Mouse (Mus musculus) forebrain, embryonic 12.5 days (tissue): ENCODE measurements around the gene Kat2b. TPM values are rescaled to one million over a fixed set of nuclear protein-coding genes. Genes with fewer than 3 reads are reported as not detected.

Experiments used
- ATAC-seq: fragments of 200-750 bp; cut with Nextera tagmentation; 2 replicates; pipeline ENCODE4 v1.8.0; 2017; ENCODE audit warnings: moderate TSS enrichment; ENCODE audit not compliant: low FRiP score
- H3K27ac ChIP-seq: fragments of 300-500 bp; sonication (generic); 2 replicates; pipeline ENCODE4 v1.5.1; 2016; ENCODE audit warnings: mild to moderate bottlenecking
- H3K27me3 ChIP-seq: fragments of 300-500 bp; sonication (generic); 2 replicates; pipeline ENCODE4 v1.6.1; 2016; ENCODE audit warnings: mild to moderate bottlenecking
- H3K36me3 ChIP-seq: fragments of 300-500 bp; sonication (generic); replicated peaks from 2 replicates; pipeline ENCODE4 v1.6.1; 2016; ENCODE audit warnings: mild to moderate bottlenecking
- H3K4me1 ChIP-seq: fragments of 300-500 bp; sonication (generic); 2 replicates; pipeline ENCODE4 v1.6.1; 2016
- H3K4me2 ChIP-seq: fragments of 300-500 bp; sonication (generic); 2 replicates; pipeline ENCODE4 v1.6.1; 2016; ENCODE audit warnings: mild to moderate bottlenecking, moderate library complexity
- H3K4me3 ChIP-seq: fragments of 300-500 bp; sonication (generic); replicated peaks from 2 replicates; pipeline ENCODE4 v1.5.1; 2016; ENCODE audit warnings: mild to moderate bottlenecking
- H3K9ac ChIP-seq: fragments of 300-500 bp; sonication (generic); 2 replicates; pipeline ENCODE4 v1.6.1; 2016; ENCODE audit warnings: mild to moderate bottlenecking
- H3K9me3 ChIP-seq: fragments of 300-500 bp; sonication (generic); 2 replicates; pipeline ENCODE4 v1.6.1; 2016
- WGBS: fragments of 180-500 bp; shearing (Covaris S2); methylation state at CpG from one replicate; pipeline ENCODE4 v1.1.7; 2016; 5-methylcytosine and 5-hydroxymethylcytosine counted together
- polyA plus RNA-seq: library from polyadenylated mRNA; unstranded; fragments of >200 nt; fragmentation: Nextera tagmentation; extraction: Ambion mirVana; gene quantifications from 2 replicates; pipeline ENCODE4 v1.2.1, GENCODE M21; 2016

The Kat2b gene
- polyA plus RNA-seq, 1 experiment from 2014 or later: 8.1 TPM

DNA sequence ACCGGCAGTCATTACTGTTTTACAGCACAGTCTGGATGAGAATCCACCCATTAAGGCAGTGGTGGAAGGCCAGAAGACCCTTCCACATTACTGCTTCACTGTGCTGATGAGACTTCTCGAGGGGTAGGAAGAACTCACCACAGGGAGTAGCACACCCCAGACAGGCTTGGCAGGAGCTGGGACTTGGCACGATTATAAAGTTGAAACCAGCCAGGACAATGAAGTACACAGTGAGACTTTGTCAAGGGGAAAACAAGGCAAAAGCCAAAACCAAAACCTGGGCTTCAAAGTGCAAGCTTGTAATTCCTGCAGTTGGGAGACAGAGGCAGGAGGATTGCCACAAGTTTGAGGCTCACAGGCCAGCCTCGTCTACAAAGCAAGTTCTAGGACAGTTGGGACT is 54.0 kb downstream of the Kat2b start:
- 88% methylated on average over 4 of the region's 4 CpGs for WGBS
- Histone ChIP-seq H3K27me3 (no peaks in the 10 kb centered on the region), H3K4me3 (no peak overlapping the region), H3K4me2 (no peak overlapping the region), H3K36me3 (0 out of 2 replicates have a peak, but pooled peaks cover 3% of the 10 kb centered on the region), H3K4me1 (no peaks in the 10 kb centered on the region), H3K9me3 (no peaks in the 10 kb centered on the region), H3K9ac (no peak overlapping the region), H3K27ac (no peak overlapping the region)
- no peak for ATAC-seq

GRCm38 (mm10) chr17:53622125-53622524 is 55.5 kb downstream of the Kat2b start:
- Histone ChIP-seq H3K9ac (no peak overlapping the region), H3K27me3 (no peaks in the 10 kb centered on the region), H3K36me3 (peaks cover 6% of the 10 kb centered on the region; the same call in 1 of the 2 replicates), H3K27ac (no peak overlapping the region), H3K9me3 (no peaks in the 10 kb centered on the region), H3K4me1 (no peaks in the 10 kb centered on the region), H3K4me3 (no peak overlapping the region), H3K4me2 (no peak overlapping the region)
- WGBS: 81% methylated on average over 3 of the region's 3 CpGs
- no peak for ATAC-seq

DNA sequence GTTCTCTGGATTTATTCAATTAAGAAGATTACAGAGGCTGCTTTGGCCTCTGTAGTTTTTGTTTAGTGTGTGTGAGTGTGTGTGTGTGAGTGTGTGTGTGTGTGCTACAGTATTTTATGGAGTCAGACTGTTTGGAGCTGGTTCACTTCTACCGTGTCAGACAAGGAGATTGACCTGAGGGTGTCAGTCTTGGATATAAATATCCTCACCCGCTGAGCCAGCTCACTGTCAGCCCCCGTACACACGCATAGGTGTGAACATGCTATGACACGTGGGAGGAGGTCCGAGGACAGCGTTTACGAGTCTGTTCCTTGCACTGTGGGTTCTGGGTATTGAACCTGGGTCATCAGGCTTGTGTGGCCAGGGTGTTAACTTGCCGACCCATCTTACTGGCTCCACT is 57.1 kb downstream of the Kat2b start:
- no peak overlapping the region for H3K27ac ChIP-seq
- no peaks in the 10 kb centered on the region for H3K27me3 ChIP-seq
- ATAC-seq: no peak
- no peaks in the 10 kb centered on the region for H3K9me3 ChIP-seq
- H3K4me1 ChIP-seq: no peaks in the 10 kb centered on the region
- no peak overlapping the region for H3K4me3 ChIP-seq
- H3K9ac ChIP-seq: no peak overlapping the region
- 92% methylated on average over 9 of the region's 9 CpGs for WGBS
- H3K4me2 ChIP-seq: no peak overlapping the region
- H3K36me3 ChIP-seq: peaks cover 6% of the 10 kb centered on the region; the same call in 1 of the 2 replicates

DNA sequence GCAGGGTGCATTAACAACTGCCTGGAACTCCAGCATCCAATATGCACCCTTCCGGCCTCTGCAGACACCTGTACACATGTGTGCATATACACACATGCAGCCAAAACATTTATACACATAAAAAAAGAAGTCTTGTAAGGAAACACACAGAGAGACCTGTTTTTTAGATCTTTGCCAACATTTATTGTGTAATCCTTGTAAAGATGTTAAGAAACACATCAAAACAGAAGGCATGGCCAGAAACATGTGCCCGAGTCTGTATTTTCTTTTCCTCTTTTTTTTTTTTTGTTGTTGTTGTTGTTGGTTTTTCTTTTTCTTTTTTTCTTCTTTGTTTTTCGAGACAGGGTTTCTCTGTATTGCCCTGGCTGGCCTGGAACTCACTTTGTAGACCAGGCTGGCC is 59.5 kb downstream of the Kat2b start:
- peaks cover 11% of the 10 kb centered on the region for H3K36me3 ChIP-seq
- 91% methylated on average over 3 of the region's 3 CpGs for WGBS
- no peak overlapping the region for H3K9ac ChIP-seq
- H3K4me1 ChIP-seq: no peaks in the 10 kb centered on the region
- no peak overlapping the region for H3K4me3 ChIP-seq
- no peak for ATAC-seq
- no peaks in the 10 kb centered on the region for H3K9me3 ChIP-seq
- H3K27ac ChIP-seq: no peak overlapping the region
- no peaks in the 10 kb centered on the region for H3K27me3 ChIP-seq
- H3K4me2 ChIP-seq: no peak overlapping the region

- WGBS: 91% methylated on average over 4 of the region's 4 CpGs
- Histone ChIP-seq H3K4me3 (no peak overlapping the region), H3K9ac (no peak overlapping the region), H3K9me3 (no peaks in the 10 kb centered on the region), H3K4me2 (no peak overlapping the region), H3K27ac (no peak overlapping the region), H3K27me3 (no peaks in the 10 kb centered on the region), H3K36me3 (peaks cover 13% of the 10 kb centered on the region), H3K4me1 (no peaks in the 10 kb centered on the region)
- no peak for ATAC-seq
Observed at GRCm38 (mm10) chr17:53627497-53627896, 60.8 kb downstream of the Kat2b start.

- H3K27ac ChIP-seq: no peak overlapping the region
- H3K9ac ChIP-seq: no peak overlapping the region
- ATAC-seq: no peak
- H3K4me3 ChIP-seq: no peak overlapping the region
- no peak overlapping the region for H3K4me2 ChIP-seq
- WGBS: 80% methylated on average over 5 of the region's 5 CpGs
- H3K9me3 ChIP-seq: no peaks in the 10 kb centered on the region
- H3K4me1 ChIP-seq: no peaks in the 10 kb centered on the region
- no peaks in the 10 kb centered on the region for H3K27me3 ChIP-seq
- H3K36me3 ChIP-seq: peaks cover 18% of the 10 kb centered on the region
Observed at GRCm38 (mm10) chr17:53628131-53628530, 61.5 kb downstream of the Kat2b start.

GRCm38 (mm10) chr17:53631344-53631743 is 64.7 kb downstream of the Kat2b start:
- Histone ChIP-seq H3K4me2 (no peak overlapping the region), H3K9me3 (no peaks in the 10 kb centered on the region), H3K36me3 (peaks cover 15% of the 10 kb centered on the region), H3K4me1 (no peaks in the 10 kb centered on the region), H3K27me3 (no peaks in the 10 kb centered on the region), H3K9ac (no peak overlapping the region), H3K27ac (no peak overlapping the region), H3K4me3 (no peak overlapping the region)
- ATAC-seq: no peak

DNA sequence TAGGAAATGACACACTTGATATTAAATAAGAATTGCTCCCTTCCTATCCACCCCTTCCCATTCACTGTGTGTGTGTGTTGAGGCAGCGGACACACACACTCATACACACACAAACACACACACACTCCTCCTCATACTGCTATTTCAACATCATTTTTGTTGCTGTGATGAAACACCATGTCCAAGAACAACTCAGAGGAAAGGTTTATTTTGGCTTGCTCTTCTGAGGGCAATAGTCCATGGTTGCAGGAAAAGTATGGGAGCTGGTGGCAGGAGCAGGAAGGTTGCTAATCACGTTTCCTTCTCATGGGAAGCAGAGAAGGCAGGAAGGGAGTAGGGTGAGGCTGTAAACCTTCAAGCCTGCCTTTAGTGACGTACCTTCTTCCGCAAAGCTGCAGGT is 76.7 kb downstream of the Kat2b start:
- 84% methylated on average over 4 of the region's 4 CpGs for WGBS
- Histone ChIP-seq H3K27ac (no peak overlapping the region), H3K9ac (no peak overlapping the region), H3K36me3 (peaks cover 34% of the 10 kb centered on the region), H3K9me3 (no peaks in the 10 kb centered on the region), H3K4me1 (no peaks in the 10 kb centered on the region), H3K27me3 (no peaks in the 10 kb centered on the region), H3K4me3 (no peak overlapping the region), H3K4me2 (no peak overlapping the region)
- no peak for ATAC-seq

GRCm38 (mm10) chr17:53650251-53650661 is 83.6 kb downstream of the Kat2b start:
- WGBS: 77% methylated on average over 2 of the region's 2 CpGs
- Histone ChIP-seq H3K27me3 (no peaks in the 10 kb centered on the region), H3K4me2 (no peak overlapping the region), H3K4me1 (no peaks in the 10 kb centered on the region; the same call in 1 of the 2 replicates), H3K27ac (no peak overlapping the region), H3K36me3 (peaks cover 22% of the 10 kb centered on the region), H3K9ac (no peak overlapping the region), H3K9me3 (no peaks in the 10 kb centered on the region), H3K4me3 (no peak overlapping the region)
- ATAC-seq: no peak

DNA sequence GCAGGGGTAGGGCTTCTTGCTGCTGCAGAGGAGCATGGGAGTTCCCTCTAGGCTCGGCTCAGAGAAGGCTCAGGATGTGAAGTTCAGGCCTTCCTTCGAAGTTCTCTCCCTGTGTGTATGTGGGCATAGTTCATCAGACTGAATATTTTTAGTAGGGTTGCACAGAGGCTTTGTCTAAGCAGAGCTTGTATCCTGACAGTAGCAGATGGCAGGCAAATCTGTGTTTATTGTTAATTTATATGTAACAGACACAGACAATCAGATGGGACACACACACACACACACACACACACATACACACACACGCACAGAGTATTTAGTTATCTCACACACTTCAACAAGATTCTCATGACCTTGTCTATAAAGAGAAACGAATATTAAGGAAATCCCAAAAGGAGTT is 87.9 kb downstream of the Kat2b start:
- Histone ChIP-seq H3K27me3 (no peaks in the 10 kb centered on the region), H3K4me1 (peaks cover 12% of the 10 kb centered on the region), H3K4me2 (no peak overlapping the region), H3K27ac (no peak overlapping the region), H3K36me3 (peaks cover 17% of the 10 kb centered on the region; the same call in 1 of the 2 replicates), H3K9ac (no peak overlapping the region), H3K9me3 (no peaks in the 10 kb centered on the region), H3K4me3 (no peak overlapping the region)
- WGBS: 89% methylated on average over 4 of the region's 4 CpGs
- no peak for ATAC-seq

DNA sequence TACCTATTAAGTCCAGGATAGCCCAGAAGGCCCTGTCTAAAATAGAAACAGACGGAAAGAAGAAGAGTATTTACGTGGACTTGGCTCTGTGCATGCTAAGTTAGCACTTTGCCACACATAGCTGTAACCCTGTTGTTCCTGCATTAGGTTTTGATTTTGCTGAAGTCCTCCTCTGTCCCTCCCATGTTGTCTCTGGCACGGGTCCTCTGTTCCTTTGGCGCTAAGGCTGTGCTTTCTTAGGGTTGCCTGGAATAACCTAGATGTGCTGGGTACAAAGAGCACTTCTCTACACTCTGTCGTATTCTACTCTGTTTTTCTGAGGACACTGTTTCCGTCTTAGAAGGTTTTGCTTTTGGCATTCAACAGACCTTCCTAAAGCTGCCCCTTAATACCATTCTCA is 88.4 kb downstream of the Kat2b start:
- Histone ChIP-seq H3K4me3 (no peak overlapping the region), H3K27me3 (no peaks in the 10 kb centered on the region), H3K4me2 (no peak overlapping the region), H3K9me3 (no peaks in the 10 kb centered on the region), H3K4me1 (peaks cover 16% of the 10 kb centered on the region), H3K9ac (no peak overlapping the region), H3K27ac (no peak overlapping the region), H3K36me3 (peaks cover 19% of the 10 kb centered on the region; the same call in 1 of the 2 replicates)
- 96% methylated on average over 6 of the region's 6 CpGs for WGBS
- ATAC-seq: no peak

DNA sequence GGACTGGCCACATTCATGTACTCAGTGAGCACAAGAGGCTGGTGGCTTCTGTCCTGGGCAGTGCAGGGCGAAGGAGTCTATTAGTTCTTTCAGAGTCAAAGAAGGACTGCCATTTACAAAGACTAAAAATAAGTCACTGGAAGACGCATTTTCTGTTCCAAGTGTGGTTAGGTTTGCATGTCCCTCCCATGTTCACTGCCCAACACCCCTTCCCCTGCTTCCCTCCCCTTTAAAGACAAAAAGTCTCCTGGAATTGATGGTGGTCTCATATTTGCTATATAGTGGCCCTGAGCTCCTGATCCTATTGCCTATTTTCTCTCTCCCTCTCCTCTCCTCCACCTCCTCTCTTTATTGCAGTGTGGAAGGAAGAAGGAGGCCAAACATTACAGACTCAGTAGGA is 89.3 kb downstream of the Kat2b start:
- 92% methylated on average over 2 of the region's 2 CpGs for WGBS
- Histone ChIP-seq H3K27ac (no peak overlapping the region), H3K27me3 (no peaks in the 10 kb centered on the region), H3K4me1 (peaks cover 16% of the 10 kb centered on the region), H3K9ac (no peak overlapping the region), H3K36me3 (peaks cover 20% of the 10 kb centered on the region; the same call in 1 of the 2 replicates), H3K4me2 (no peak overlapping the region), H3K4me3 (no peak overlapping the region), H3K9me3 (no peaks in the 10 kb centered on the region)
- ATAC-seq: no peak

DNA sequence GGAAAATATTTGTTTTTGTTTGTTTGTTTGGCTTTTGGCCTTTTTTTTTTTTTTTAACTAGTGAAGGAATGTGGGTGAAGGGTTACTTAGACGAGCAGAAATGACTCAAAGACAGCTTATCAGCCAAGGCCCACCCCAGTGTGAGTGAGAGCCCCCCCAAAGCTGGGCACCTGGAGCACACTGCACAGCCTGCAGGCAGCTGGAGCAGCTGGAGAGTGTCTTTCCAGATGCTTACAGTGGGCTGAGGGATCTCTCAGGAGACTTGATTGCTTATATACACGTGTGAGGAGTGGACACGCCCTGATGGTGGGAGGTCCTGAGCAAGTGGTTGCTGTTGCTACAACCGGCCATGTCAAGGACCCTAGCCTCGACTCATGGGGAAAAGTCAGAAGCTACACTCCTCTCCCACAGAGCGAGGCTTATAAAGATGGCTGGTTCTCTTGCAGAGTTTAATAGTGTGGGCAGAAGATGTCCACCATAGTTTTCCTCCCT is 89.8 kb downstream of the Kat2b start:
- no peaks in the 10 kb centered on the region for H3K27me3 ChIP-seq
- no peaks in the 10 kb centered on the region for H3K9me3 ChIP-seq
- no peak overlapping the region for H3K9ac ChIP-seq
- H3K27ac ChIP-seq: no peak overlapping the region
- H3K4me2 ChIP-seq: no peak overlapping the region
- ATAC-seq: no peak
- peaks cover 20% of the 10 kb centered on the region; the same call in 1 of the 2 replicates for H3K36me3 ChIP-seq
- no peak overlapping the region for H3K4me3 ChIP-seq
- WGBS: 80% methylated on average over 6 of the region's 6 CpGs
- peaks cover 16% of the 10 kb centered on the region for H3K4me1 ChIP-seq
